Mouse (Mus musculus): Measurements from ENCODE around the gene 9930104L06Rik. TPM values are rescaled to one million over a fixed set of nuclear protein-coding genes. Genes with fewer than 3 reads are reported as not detected.

The 9930104L06Rik gene
- polyA plus RNA-seq, 1 experiment from 2014 or later = 6.0 TPM

Other genes starting within 250 kb of the 9930104L06Rik start
- gene Utp11, start 243.4 kb upstream of the 9930104L06Rik start, polyA plus RNA-seq (2014; fragmentation: Nextera tagmentation; extraction: Ambion mirVana) = 73.9 and 74.2 TPM in 2 replicates
- 19.5 and 20.4 TPM in 2 replicates for gene Fhl3, start 236.3 kb upstream of the 9930104L06Rik start, polyA plus RNA-seq (2014; fragmentation: Nextera tagmentation; extraction: Ambion mirVana)
- gene Sf3a3, start 222.3 kb upstream of the 9930104L06Rik start, polyA plus RNA-seq (2014; fragmentation: Nextera tagmentation; extraction: Ambion mirVana) = 145 and 150 TPM in 2 replicates
- 27.4 and 31.1 TPM in 2 replicates for gene Inpp5b, start 195.2 kb upstream of the 9930104L06Rik start, polyA plus RNA-seq (2014; fragmentation: Nextera tagmentation; extraction: Ambion mirVana)
- gene Mtf1, start 134.9 kb upstream of the 9930104L06Rik start, polyA plus RNA-seq (2014; fragmentation: Nextera tagmentation; extraction: Ambion mirVana) = 12.9 and 14.1 TPM in 2 replicates
- 31.6 and 39.6 TPM in 2 replicates for gene Yrdc, start 86.4 kb upstream of the 9930104L06Rik start, polyA plus RNA-seq (2014; fragmentation: Nextera tagmentation; extraction: Ambion mirVana)
- 60.1 and 69.1 TPM in 2 replicates for gene 1110065P20Rik, start 85.9 kb upstream of the 9930104L06Rik start, polyA plus RNA-seq (2014; fragmentation: Nextera tagmentation; extraction: Ambion mirVana)
- 1.6 and 1.7 TPM in 2 replicates for gene Maneal, start 74.9 kb upstream of the 9930104L06Rik start, polyA plus RNA-seq (2014; fragmentation: Nextera tagmentation; extraction: Ambion mirVana)
- 0.21 and 0.56 TPM in 2 replicates for gene Epha10, start 56.1 kb upstream of the 9930104L06Rik start, polyA plus RNA-seq (2014; fragmentation: Nextera tagmentation; extraction: Ambion mirVana)
- 121 and 125 TPM in 2 replicates for gene Cdca8, start 2.3 kb downstream of the 9930104L06Rik start, polyA plus RNA-seq (2014; fragmentation: Nextera tagmentation; extraction: Ambion mirVana)
- 18.3 and 20.9 TPM in 2 replicates for gene Rspo1, start 49.4 kb downstream of the 9930104L06Rik start, polyA plus RNA-seq (2014; fragmentation: Nextera tagmentation; extraction: Ambion mirVana)
- 84.6 and 86.0 TPM in 2 replicates for gene Gnl2, start 79.5 kb downstream of the 9930104L06Rik start, polyA plus RNA-seq (2014; fragmentation: Nextera tagmentation; extraction: Ambion mirVana)
- 0.11 and 0.22 TPM in 2 replicates for gene Dnali1, start 128.7 kb downstream of the 9930104L06Rik start, polyA plus RNA-seq (2014; fragmentation: Nextera tagmentation; extraction: Ambion mirVana)
- 27.7 and 30.1 TPM in 2 replicates for gene Snip1, start 129.6 kb downstream of the 9930104L06Rik start, polyA plus RNA-seq (2014; fragmentation: Nextera tagmentation; extraction: Ambion mirVana)
- gene Meaf6, start 148.1 kb downstream of the 9930104L06Rik start, polyA plus RNA-seq (2014; fragmentation: Nextera tagmentation; extraction: Ambion mirVana) = 69.2 and 71.1 TPM in 2 replicates
- gene Zc3h12a, start 190.8 kb downstream of the 9930104L06Rik start, polyA plus RNA-seq (2014; fragmentation: Nextera tagmentation; extraction: Ambion mirVana) = 1.1 and 1.2 TPM in 2 replicates

All from stomach, embryonic 14.5 days (tissue).